Mouse (Mus musculus) heart, postnatal 0 days (tissue): ENCODE measurements around the gene Rilpl1.

Experiments used
- CTCF ChIP-seq: IDR thresholded peaks from 2 replicates; pipeline ENCODE4 v1.5.1; 2016; ENCODE audit warnings: antibody characterized with exemption, control low read depth, low read depth
- EP300 ChIP-seq: IDR thresholded peaks from 2 replicates; pipeline ENCODE4 v1.6.1; 2016; ENCODE audit warnings: antibody characterized with exemption, low read depth

DNA sequence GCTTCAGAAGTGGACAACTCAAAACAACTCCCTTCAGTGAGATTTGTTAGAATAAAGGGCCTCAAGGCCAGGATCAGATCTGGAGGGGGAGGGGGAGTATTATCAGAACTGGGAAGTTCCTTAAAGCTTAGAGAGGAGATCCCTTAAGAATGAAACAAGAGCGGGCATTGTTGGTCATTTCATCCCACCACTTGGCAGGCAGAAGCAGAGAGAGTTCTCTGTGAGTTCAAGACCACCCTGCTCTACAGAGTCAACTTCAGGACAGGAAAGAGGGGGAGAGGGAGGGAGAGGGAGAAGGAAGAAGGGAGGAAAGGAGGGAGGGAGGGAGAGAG lies 52.4 kb downstream of the Rilpl1 start:
- no peak for TF ChIP-seq CTCF
- no peak for TF ChIP-seq EP300
